Mouse (Mus musculus) lung, postnatal 14 days (tissue): ENCODE results near the gene Tmem138.
"Not testable (repeated sequence)": the region's sequence is repeated elsewhere in the genome, so short reads cannot be mapped to it uniquely, and the experiment has no call there.

ENCODE experiments used
- DNase-seq: peaks from one replicate; pipeline ENCODE4 v3.0.0; 2021

Tmem138 gene

DNA sequence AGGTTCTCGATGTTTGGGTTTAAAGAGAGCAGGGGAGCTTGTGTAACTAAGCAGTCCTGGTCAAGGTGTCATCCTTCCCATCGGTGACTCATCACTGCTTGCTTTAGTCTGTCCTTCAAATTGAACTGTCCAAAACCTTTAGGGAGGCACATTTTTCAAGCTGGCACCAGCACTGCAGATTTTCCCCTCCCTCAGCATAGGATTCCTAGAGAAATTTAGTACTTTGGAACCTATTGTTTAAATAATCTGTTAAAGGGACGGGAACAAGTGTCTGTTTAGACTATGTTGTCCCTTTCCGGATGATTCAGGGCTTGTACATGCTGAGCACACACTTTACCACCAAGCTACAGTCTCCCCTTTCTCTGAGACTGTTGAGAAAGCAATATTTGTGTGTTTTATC lies 11.9 kb downstream of the Tmem138 start:
- no peak for DNase-seq

DNA sequence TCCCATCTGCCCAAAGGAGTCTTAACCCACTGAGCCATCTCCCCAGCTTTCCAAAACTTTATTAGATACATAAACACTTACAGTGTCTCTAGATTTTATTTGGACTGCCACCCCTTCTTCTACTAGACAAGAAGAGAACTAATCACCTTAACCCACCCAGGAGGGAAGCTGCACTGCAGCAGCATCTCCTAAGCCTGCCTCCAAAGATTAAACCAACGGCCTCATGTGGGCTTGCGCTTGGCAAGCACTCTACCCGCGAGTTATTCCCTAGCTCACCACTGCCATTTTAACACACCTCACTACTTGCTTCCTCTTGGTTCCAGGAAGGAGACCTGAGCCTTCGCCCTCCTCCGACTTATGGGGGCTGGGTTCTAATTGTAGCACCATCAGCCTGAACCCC lies 12.9 kb downstream of the Tmem138 start:
- no peak for DNase-seq

DNA sequence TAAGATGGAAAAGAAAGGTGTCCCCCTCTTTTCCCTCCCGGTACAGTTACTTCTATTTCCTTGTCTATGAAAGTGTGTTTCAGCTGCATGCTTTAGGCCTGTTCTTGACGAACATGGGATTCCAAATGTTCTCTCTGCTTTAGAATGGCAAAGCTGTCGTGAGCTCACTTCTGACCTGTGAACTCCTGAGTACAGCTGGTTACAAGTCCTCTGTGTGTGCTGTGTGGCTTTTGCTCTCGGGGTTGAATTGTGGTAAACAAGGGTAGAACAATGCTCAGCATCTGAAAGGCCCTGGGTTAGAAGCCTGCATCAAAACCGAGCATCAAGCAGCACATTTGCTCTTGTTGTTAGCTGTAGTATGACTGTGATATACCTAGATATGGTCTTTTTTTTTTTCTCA lies 14.8 kb downstream of the Tmem138 start:
- no peak for DNase-seq

DNA sequence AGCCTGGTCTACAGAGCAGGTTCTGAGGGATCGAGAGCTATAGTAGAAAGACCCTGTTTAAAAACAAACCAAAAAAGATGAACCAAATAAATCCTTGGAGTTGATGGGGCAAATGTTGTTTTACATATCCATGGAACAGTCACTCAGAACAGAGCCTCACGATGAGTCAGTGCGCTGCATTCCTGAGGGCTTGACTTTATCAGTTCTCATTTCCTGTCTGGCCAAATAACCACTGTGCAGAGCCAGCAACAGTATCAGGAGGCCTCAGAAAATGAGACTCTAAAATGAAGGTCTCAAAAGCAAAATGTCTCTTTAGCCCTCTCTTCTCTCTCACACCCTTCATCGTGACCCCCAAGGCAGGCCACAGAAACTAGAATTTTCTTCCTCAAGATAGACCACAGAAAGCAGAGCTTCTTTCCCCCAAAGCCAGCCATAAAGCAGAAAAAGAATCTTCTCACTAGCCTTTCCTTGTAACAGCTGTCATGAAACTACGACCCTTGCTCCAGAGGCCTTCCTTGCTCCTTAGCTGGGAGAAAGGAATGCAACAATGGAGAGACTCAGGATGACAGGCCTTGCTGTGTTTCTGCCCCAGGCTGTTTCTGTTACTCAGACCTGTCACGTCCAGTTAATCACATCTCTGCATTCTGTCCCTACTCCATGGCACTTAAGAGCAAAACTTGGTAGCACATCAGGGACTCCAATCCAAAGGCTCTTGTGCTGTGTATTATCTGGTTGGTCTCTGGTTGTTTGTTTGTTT lies 15.4 kb downstream of the Tmem138 start:
- DNase-seq: no peak

DNA sequence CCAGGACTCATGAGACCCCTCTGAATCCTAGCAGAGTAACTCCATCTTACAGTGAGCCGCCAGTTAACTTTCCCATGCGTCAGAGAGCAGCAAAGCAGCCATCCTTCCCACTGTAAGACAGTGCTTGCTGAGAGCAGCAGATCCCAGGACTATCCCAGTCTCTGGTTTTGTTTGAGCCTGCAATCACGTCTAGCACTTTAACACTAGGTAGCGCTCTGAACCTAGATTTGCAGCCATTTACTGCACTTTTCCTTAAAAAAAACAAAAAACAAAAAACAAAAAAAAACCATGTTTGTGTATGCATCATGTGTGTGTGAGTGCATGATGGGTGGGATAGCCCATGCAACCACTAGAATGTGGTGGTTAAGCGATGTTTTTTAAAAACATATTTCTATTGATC lies 17.1 kb downstream of the Tmem138 start:
- DNase-seq: no peak

DNA sequence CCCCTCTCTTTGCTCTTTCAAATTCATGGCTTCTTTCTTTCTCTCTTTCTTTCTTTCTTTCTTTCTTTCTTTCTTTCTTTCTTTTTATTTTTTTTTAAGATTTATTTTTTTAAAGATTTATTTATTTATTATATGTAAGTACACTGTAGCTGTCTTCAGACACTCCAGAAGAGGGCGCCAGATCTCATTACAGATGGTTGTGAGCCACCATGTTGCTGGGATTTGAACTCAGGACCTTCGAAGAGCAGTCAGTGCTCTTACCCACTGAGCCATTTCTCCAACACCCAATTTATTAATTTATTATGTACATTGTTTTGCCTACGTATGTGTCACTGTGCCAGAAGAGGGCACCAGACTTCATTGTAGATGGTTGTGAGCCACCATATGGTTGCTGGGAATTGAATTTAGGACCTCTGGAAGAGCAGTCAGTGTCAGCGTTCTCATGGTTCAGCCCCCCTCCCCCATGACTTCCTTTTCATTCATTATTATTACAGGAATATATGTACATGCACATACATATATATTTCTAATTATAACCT lies 19.3 kb downstream of the Tmem138 start:
- DNase-seq: not testable (repeated sequence)

DNA sequence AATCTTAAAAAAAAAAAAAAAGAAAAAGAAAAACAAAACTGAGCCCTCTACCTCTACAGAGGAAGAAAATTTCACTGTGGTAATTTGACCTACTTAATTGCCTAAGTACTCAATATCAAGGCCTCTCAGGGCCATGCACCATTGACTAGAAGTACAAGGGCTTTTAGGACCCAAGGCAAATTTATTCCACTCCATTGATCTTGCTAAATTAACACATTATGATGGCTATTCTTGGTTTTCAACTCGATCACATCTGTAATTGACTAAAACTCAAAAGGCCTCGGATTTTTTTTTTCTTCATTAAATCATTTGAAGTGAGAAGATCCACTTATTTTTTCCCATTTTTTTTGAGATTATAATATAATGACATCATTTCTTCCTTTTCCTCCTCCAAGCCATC lies 19.7 kb downstream of the Tmem138 start:
- DNase-seq: no peak

DNA sequence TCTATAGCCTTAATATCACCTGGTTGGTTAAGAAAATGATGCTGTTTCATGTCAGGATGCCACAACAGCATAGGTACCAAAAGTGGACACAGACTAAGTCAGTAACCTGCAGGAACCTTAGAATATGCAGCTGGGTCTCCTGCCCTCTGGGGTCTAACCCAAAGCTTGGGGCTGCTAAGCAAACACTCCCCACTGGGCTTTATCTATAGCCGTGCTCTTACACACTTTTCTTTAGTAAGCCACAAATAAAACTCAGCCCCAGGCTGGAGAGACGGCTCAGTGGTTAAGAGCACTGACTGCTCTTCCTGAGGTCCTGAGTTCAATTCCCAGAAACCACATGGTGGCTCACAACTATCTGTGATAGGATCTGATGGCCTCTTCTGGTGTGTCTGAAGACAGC lies 20.2 kb downstream of the Tmem138 start:
- no peak for DNase-seq

DNA sequence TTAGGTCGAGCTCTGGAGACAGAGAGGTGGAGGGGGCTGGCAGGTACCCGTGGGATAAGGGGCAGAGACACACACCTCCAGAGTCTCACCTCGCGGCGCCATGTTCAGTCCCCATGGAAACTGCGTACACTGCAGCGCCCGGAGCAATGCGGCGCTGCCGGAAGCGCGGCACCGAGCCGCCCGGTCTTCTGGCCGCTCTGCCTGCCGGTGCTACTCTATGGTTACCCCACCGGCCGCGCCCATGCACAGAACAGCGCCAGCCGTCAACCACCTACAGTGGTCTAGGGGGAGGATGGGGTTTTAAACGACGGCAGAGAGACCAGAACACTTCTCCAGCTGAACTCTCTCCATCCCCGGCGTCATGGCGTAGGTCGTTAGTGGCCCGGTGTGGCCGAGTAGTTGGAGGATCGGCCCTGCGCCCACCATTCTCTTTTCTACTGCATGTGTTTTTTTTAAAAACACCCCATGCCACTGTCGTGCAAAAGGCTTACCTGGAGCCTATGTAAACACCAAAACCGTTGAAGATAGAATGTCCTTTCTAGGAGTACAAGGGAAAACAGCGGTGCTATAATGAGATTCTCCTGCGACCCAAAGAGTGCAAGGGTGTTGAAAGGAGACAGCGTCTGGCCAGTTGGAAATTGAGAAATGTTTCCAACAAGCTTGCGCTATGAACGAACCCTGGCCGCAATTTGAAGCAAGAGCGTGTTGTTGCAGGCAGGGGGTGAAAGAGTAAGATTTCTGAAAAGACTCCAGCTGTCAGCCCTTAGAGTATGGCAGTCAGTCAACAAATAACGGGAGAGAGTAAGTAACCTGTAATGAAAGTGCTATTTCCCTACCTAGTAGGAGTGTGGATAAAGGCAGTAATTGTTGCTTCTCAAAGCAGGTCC lies 21.3 kb downstream of the Tmem138 start, which contains the start of gene Tmem216:
Gene Tmem216 (minus strand): TSS at position 615 of the 887 bp plus-strand sequence.
- DNase-seq: peak; percentile 85

DNA sequence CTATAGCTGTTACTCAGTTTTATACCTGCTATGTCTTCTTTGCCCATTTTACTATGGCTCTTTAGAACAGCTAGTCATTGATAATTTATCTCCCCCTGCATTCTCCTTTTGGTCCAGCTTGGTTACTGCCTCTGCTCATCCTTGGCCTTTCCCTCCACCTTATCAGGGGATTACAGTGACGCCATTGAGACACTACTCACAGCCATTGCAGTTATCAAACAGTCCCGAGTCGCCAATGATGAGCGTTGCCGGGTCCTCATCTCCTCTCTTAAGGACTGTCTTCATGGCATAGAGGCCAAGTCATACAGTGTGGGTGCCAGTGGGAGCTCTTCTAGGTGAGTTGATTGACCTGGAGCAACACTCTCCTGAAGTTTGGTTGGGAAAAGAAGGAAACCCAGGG lies 37.7 kb downstream of the Tmem138 start:
- no peak for DNase-seq

DNA sequence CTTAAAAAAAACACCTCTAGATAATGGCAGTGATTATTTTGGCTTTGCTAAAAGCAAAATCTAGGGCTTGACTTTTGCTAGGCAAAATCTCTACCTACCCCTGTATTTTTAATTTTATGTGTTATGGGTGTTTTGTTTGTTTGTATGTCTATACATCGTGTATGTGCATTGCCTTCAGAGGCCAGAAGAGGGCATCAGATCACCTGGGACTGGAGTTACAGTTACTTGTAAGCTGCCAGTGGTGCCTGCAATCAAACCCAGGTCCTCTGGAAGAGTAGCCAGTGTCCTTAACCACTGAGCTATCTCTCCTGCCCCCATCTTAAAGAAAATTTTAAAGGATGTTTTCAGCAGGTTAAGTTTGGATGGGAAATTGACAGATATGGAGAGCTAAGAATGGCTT lies 47.1 kb downstream of the Tmem138 start:
- DNase-seq: no peak

DNA sequence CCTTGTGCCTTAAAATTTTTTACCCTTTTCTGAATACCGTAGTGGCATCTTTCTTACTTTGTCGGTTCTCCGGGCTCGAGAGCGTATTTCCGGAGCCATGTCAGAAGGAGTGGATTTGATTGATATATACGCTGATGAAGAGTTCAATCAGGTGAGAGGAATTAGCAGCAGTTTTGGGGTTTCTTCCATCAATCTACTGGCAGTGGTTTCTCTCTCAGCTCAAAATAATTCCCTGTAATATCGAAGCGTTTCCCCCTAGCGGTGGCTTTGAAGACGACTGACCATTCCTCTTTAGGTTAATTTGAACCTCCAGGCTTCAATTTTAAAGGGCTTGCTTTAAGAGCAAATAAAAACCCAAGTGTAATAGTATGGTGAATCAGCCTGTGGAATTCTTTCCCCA lies 51.3 kb downstream of the Tmem138 start, which contains the start of gene Sdhaf2:
Gene Sdhaf2 (minus strand): TSS at position 233 of the 400 bp plus-strand sequence.
- DNase-seq: peak; percentile 29

DNA sequence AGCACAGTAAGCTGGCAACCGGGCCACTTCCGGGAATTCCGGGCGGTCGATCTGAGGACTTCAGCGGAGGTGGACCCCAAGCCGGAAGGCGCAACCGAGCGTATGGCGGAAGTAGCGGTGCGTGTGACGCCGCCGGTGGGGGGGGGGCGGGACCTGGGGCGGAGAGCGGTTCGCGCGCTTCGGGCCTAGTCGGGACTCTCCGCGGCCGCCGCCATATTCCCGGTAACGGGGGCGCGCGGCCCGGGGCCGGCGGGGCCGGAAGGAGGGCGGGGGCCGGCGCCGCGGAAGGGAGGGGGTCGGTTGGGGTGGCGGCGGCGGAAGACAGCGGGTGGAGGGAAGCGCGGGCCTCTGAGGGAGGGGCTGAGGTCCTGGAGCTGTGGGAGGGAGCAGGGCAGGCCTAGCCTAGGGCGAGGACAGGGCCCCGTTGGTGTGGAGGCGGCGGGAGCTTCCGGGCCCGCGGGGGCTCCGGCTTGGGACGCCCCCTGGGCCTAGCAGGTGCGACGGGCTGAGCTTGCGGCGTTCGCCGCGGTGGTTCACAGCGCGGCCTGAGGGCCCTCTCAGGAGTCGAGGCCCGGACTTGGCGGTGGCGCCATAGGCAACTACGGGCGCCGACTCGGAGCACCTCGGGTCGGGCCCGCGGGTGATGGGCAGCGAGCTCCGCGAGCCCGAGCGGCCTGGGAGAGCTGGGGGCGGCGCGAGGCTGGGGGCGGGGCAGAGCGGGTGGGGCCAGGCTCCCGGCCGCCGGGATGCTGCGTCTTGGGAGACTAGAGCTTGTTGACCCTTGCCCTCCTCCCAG lies 51.9 kb downstream of the Tmem138 start, which contains the start of gene Cpsf7:
Gene Cpsf7 (plus strand): TSS at position 161 of the 796 bp plus-strand sequence.
- peak; percentile 91 for DNase-seq

DNA sequence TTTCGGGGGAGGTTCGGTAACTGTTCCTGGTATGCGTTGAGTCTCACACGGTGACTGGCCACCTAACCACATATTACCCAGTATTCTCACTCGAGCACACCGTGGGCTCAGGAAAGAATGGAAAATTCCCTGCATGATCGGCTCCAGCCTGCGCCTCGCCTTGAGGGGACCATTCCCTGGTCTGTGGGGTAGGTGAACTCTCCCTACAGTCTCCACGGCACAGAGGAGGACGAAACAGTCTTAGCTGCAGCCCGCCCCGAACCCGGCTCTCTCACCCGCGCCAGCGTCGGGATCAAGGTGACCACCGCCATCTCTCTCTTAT lies 52.4 kb downstream of the Tmem138 start:
- no peak for DNase-seq

DNA sequence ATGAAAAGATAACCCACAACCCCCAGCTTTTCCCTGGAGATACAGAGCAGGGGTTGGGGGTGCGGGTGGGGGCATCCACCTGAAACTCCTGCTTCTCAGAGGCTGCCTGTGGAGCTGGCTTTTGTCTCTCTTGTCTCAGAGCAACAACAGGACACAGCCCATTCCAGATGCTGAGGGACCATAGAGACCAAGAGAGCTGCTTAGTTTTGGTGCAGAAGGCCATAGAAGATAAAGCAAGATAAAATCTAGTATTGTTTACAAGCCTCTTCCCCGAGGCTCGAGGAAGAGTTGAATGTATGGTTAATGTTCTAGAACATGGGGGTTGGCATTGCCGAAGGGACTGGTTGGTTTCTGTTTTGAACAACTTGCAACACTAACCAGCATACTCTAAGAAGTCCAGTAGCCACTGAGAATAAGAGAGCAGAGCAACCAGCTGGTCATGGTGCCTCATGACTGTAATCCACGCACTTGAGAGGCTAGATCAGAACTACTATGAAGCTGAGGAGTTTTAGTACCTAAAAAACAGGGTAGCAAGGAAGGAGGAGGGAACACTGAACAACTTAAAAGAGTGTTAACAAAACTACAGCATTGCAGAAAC lies 53.6 kb downstream of the Tmem138 start:
- no peak for DNase-seq

DNA sequence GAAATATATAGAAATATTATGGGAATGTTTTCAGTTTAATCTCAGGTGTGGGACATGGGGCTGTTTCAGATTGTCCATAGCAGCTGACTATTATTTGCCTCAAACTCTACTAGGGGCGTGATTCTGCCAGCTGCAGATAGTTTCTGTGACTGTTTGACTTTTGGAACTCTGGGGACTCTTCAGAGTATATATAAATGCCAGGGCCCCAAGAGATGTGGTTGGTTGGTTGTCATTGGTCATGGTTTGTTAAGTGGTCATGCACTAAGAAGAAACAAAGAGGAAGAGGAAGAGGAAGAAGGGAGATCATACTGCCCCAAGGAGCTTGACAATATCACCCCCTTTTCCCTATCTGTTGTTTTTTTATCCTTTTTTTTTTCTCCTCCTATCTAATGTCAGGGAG lies 55.2 kb downstream of the Tmem138 start:
- no peak for DNase-seq
